Mouse (Mus musculus): ENCODE results near the gene Gtf2h1.

The Gtf2h1 gene

DNA sequence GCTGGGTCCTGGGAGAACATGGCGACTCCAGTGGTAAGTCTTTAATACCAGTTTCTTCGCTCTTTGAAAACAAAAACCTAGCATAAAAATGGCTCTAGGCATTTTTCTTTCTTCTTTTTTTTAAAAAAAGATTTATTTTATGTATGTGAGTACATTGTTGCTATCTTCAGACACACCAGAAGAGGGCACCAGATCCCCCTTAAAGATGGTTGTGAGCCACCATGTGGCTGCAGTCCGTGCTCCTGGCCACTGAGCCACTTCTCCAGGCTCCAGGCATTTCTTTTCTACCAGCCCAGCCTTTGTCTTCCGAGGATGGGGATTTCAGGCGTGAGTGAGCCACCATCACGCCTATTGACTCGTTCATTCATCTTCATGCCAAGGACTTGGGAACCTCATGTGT is 55.1 kb downstream of the Gtf2h1 start:
- DNase-seq (ENCODE audit: low read depth, low spot score), result no peak

DNA sequence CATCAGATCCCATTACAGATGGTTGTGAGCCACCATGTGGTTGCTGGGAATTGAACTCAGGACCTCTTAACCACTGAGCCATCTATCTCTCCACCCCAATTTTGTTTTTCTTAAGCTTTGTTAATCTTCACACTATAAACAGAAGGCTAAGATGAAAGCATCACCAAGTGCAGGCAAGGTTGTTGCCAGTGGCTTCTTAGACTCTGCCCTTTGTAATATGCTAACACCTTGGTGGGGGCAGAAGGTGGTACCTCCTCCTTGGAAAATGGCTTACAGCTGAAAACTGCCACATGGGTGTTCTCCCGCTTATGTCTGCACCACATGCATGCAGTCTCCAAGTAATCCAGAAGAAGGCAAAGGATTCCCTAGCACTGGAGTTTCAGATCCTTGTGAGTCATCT is 56.8 kb downstream of the Gtf2h1 start:
- DNase-seq (ENCODE audit: low read depth, low spot score), result no peak

GRCm38 (mm10) chr7:46853365-46853764 is 57.5 kb downstream of the Gtf2h1 start:
- DNase-seq (ENCODE audit: low read depth, low spot score), result no peak

DNA sequence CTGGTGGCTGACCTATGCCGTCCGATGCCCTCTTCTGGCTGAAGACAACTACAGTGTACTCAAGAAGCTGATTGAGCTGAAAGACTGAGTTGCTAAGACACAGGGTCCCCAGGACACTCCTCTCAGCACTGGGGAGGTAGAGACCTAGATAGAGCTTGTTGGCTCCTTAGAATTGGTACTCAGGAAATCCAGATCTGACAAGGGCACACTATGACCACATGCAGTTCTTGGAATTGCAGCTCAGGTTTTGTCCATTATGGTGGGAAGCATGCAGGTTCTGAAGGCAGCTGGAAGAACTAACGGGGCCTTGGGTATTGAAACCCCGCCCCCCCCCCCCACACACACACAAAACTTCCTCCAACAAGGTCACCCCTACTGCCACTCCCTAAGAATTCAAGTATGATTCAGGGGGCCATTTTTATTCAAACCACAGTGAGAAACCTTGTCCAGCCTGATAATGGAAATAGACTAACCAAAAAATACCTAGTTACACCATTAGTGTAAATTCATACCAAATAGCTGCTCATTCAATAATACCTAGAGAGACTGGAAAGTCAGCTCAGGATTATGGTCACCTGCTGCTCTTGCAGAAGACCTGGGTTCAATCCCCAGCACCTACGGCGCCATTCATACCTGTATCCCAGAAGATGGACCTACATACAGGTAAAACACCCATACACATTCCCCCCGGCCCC is 60.1 kb downstream of the Gtf2h1 start:
- no peak for DNase-seq (ENCODE audit: low read depth, low spot score)

GRCm38 (mm10) chr7:46857436-46857835 is 61.5 kb downstream of the Gtf2h1 start:
- no peak for DNase-seq (ENCODE audit: low read depth, low spot score)

DNA sequence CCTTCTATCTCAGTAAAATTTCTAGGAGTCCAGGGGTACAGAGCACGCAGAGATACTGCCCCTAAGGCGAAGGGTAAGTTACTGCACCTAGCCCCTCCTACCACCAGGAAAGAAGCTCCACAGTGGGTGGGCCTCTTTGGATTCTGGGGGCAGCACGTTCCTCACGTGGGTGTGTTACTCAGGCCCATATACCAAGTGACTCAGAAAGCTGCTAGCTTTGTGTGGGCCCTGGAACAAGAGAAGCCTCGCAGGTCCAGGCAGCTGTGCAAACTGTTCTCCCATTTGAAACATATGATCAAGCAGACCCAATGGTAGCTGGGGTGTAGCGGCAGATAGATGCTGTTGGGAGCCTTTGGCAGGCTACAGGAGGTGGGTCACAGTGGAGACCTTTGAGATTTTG is 63.1 kb downstream of the Gtf2h1 start:
- DNase-seq (ENCODE audit: low read depth, low spot score), result no peak

GRCm38 (mm10) chr7:46860996-46861395 is 65.1 kb downstream of the Gtf2h1 start, which contains the start of gene Ldhc:
TSS of gene Ldhc (plus strand) at chr7:46861203.
- no peak for DNase-seq (ENCODE audit: low read depth, low spot score)

- DNase-seq (ENCODE audit: low read depth, low spot score), result no peak
These were observed 76.1 kb downstream of the Gtf2h1 start for GRCm38 (mm10) chr7:46871988-46872387.

Data from retina, postnatal 7 days (tissue).